Comparison of ENCODE assay signal across 23 mouse cellular contexts in the genomic region with DNA sequence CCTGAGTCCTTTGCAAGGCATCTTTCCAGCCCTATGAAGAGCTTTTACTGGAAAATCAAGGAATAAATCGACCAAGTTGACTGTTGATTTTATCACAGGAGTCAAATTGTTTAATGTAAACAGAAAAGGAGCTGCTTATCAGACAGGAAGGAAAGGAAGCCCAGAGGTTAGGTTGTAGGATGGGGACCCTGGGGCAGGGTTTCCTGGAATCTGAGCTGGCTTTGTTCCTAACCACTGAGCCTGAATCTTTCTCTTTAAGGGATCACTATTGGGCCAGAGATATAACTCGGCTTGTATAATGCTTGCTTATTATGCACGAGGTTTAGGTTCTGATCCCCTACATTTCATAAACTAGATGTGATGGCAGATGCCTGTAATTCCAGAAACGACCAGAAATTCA.
DNase-seq lines count a peak whose midpoint lies in the region; ATAC-seq and TF ChIP-seq lines count a peak whose summit lies in the region.
"Had no signal": no experiment of that assay in that cellular context is flagged by ENCODE, and none has a peak within 500 bp of the region (broad histone marks: within the 10 kb centered on the region; RNA-seq: fewer than 3 reads in every experiment).

No protein-coding gene starts in this region.

- 48% methylated on average over 4 of the region's 4 CpGs for WGBS in kidney, adult 2 months
- 58% methylated on average over 4 of the region's 4 CpGs for WGBS in kidney, embryonic 16.5 days
- 39% methylated on average over 4 of the region's 4 CpGs for whole genome bisulfite sequencing in lung, postnatal 0 days
- 84% methylated on average over 4 of the region's 4 CpGs for WGBS in limb, embryonic 10.5 days

- no peaks in the 10 kb centered on the region for H3K4me1 ChIP-seq in kidney, adult 2 months (ENCODE audit: control insufficient read depth, insufficient read depth, low read length)
- peaks cover 18% of the 10 kb centered on the region; the same call in 1 of the 2 replicates for H3K4me1 ChIP-seq in kidney, embryonic 16.5 days (ENCODE audit: insufficient read depth, low read length)
- no peaks in the 10 kb centered on the region; the same call in 1 of the 2 replicates for H3K4me1 ChIP-seq in lung, postnatal 0 days (ENCODE audit: insufficient read depth, low read depth, low read length)
- H3K4me1 ChIP-seq in limb, embryonic 10.5 days: peaks cover under 1% of the 10 kb centered on the region
- H3K4me1 ChIP-seq: embryonic facial prominence, embryonic 12.5 days had no signal

- no peak for ATAC-seq in kidney, embryonic 16.5 days (ENCODE audit: low FRiP score, low TSS enrichment)
- peak; percentile 75 for ATAC-seq in lung, postnatal 0 days
- ATAC-seq: CD4-positive, CD25-positive, alpha-beta regulatory T cell, adult 4 months; forebrain, embryonic 15.5 days; hindbrain, embryonic 16.5 days; inflammation-experienced regulatory T-cells, adult 6 months had no signal

- TF ChIP-seq POLR2A in kidney, adult 2 months (IDR thresholded peaks at IDR 0.05; ENCODE audit: low read depth, low read length): no peak

- no peaks in the 10 kb centered on the region for H3K36me3 ChIP-seq in kidney, adult 2 months (ENCODE audit: control insufficient read depth, insufficient read depth, low read length)
- H3K36me3 ChIP-seq in kidney, embryonic 16.5 days (ENCODE audit: insufficient read depth, low read length): peaks cover 8% of the 10 kb centered on the region
- no peaks in the 10 kb centered on the region for H3K36me3 ChIP-seq in lung, postnatal 0 days (ENCODE audit: insufficient read depth, low read length)
- H3K36me3 ChIP-seq in limb, embryonic 10.5 days: peaks cover 12% of the 10 kb centered on the region
- H3K36me3 ChIP-seq: forebrain, embryonic 15.5 days had no signal

- no peaks in the 10 kb centered on the region for H3K27me3 ChIP-seq in kidney, adult 2 months (replicated peaks; ENCODE audit: control insufficient read depth, insufficient read depth, low read length)
- no peaks in the 10 kb centered on the region for H3K27me3 ChIP-seq in kidney, embryonic 16.5 days (ENCODE audit: insufficient read depth, low read length)
- H3K27me3 ChIP-seq in lung, postnatal 0 days (replicated peaks; ENCODE audit: insufficient read depth, low read length): no peaks in the 10 kb centered on the region
- H3K27me3 ChIP-seq in limb, embryonic 10.5 days (ENCODE audit: low read depth, poor library complexity, severe bottlenecking): no peaks in the 10 kb centered on the region
- H3K27me3 ChIP-seq: embryonic facial prominence, embryonic 12.5 days; forebrain, embryonic 15.5 days; heart, embryonic 15.5 days; hindbrain, embryonic 12.5 days had no signal

- H3K9me3 ChIP-seq in kidney, embryonic 16.5 days (ENCODE audit: low read length): 0 out of 2 replicates have a peak, but pooled peaks cover 3% of the 10 kb centered on the region
- H3K9me3 ChIP-seq in lung, postnatal 0 days (ENCODE audit: low read length): no peaks in the 10 kb centered on the region
- no peaks in the 10 kb centered on the region for H3K9me3 ChIP-seq in limb, embryonic 10.5 days (replicated peaks)
- H3K9me3 ChIP-seq: embryonic facial prominence, embryonic 12.5 days; forebrain, embryonic 15.5 days; G1E; heart, embryonic 15.5 days; hindbrain, embryonic 12.5 days had no signal

- TF ChIP-seq CTCF in kidney, adult 2 months (conservative IDR thresholded peaks at IDR 0.05; ENCODE audit: insufficient read depth, insufficient read length, low read depth, low read length): no peak
- TF ChIP-seq CTCF in lung, postnatal 0 days (IDR thresholded peaks at IDR 0.05): no peak

- no peak overlapping the region for H3K9ac ChIP-seq in kidney, embryonic 16.5 days (replicated peaks; ENCODE audit: low read length)
- H3K9ac ChIP-seq in lung, postnatal 0 days (replicated peaks; ENCODE audit: low read depth): no peak overlapping the region
- H3K9ac ChIP-seq: embryonic facial prominence, embryonic 12.5 days; forebrain, embryonic 15.5 days; heart, embryonic 15.5 days; hindbrain, embryonic 12.5 days had no signal

- peak; percentile 96 for TF ChIP-seq EP300 in lung, postnatal 0 days (IDR thresholded peaks at IDR 0.05)

- no peak overlapping the region for H3K4me3 ChIP-seq in kidney, adult 2 months (ENCODE audit: insufficient read depth, low read depth, low read length)
- no peak overlapping the region for H3K4me3 ChIP-seq in kidney, embryonic 16.5 days (ENCODE audit: low read length)
- no peak overlapping the region for H3K4me3 ChIP-seq in lung, postnatal 0 days (ENCODE audit: low read depth, low read length)
- H3K4me3 ChIP-seq in limb, embryonic 10.5 days: no peak overlapping the region
- H3K4me3 ChIP-seq: embryonic facial prominence, embryonic 12.5 days; forebrain, embryonic 15.5 days; heart, embryonic 15.5 days; hindbrain, embryonic 12.5 days had no signal

- H3K4me2 ChIP-seq in kidney, embryonic 16.5 days (replicated peaks; ENCODE audit: low read depth, low read length): no peak overlapping the region
- no peak overlapping the region for H3K4me2 ChIP-seq in lung, postnatal 0 days (replicated peaks; ENCODE audit: low read depth, low read length)
- H3K4me2 ChIP-seq: embryonic facial prominence, embryonic 12.5 days; forebrain, embryonic 15.5 days; heart, embryonic 11.5 days; heart, embryonic 15.5 days; hindbrain, embryonic 12.5 days had no signal

- peak; percentile 19 for DNase-seq in kidney, adult 2 months
- DNase-seq in 416B (ENCODE audit: low read depth): peak; percentile 48
- peak; percentile 44 for DNase-seq in lung, postnatal 0 days (ENCODE audit: low spot score)
- DNase-seq in lung, postnatal 36 days: peak; percentile 62
- no peak for DNase-seq in limb, embryonic 10.5 days (ENCODE audit: low spot score)
- no peak for DNase-seq in frontal cortex, adult 2 months (ENCODE audit: extremely low spot score in 1 of 2, low spot score in 1 of 2)
- DNase-seq: adrenal gland, adult 8-10 months; adrenal gland, postnatal 36 days; B cell, adult 2 months; cerebellum, adult 8-10 months; cerebellum, postnatal 25 days; gastrocnemius, postnatal 36 days; heart, postnatal 36 days had no signal

- no peak overlapping the region for H3K27ac ChIP-seq in kidney, adult 2 months (ENCODE audit: insufficient read depth, low read depth, low read length)
- H3K27ac ChIP-seq in kidney, embryonic 16.5 days (ENCODE audit: low read length): no peak overlapping the region
- H3K27ac ChIP-seq in lung, postnatal 0 days (ENCODE audit: low read length): no peak overlapping the region
- no peak overlapping the region for H3K27ac ChIP-seq in limb, embryonic 10.5 days
- H3K27ac ChIP-seq: embryonic facial prominence, embryonic 12.5 days; forebrain, embryonic 15.5 days; heart, embryonic 15.5 days; hindbrain, embryonic 12.5 days had no signal

Comparison
In these comparisons a context has a peak if more than half of its experiments do, and no peak if none do; other contexts are left out.
1. DNase-seq: peak in kidney, adult 2 months (single experiment), 416B (single experiment), lung, postnatal 0 days (single experiment) and lung, postnatal 36 days (single experiment); none in limb, embryonic 10.5 days (single experiment) and frontal cortex, adult 2 months (0 of 2).